Mouse (Mus musculus) brown adipose tissue, adult 24 weeks (tissue): ENCODE measurements around the gene Tmem69. TPM values are rescaled to one million over a fixed set of nuclear protein-coding genes. Genes with fewer than 3 reads are reported as not detected.

Source experiments
- H3K27ac ChIP-seq: fragments of 200-500 bp; replicated peaks from 2 replicates; pipeline ENCODE4 v1.5.1; 2012; ENCODE audit warnings: low read depth, mild to moderate bottlenecking, low read length
- H3K4me1 ChIP-seq: fragments of 200-500 bp; 2 replicates; pipeline ENCODE4 v1.6.1; 2012; ENCODE audit warnings: low read length, mixed read lengths; ENCODE audit not compliant: control insufficient read depth, insufficient read depth, insufficient read length
- H3K4me3 ChIP-seq: fragments of 200-500 bp; 2 replicates; pipeline ENCODE4 v1.5.1; 2012; ENCODE audit warnings: low read depth, mild to moderate bottlenecking, low read length, moderate library complexity; ENCODE audit not compliant: insufficient read depth
- polyA plus RNA-seq: library from polyadenylated mRNA; stranded (reverse); fragments of >200 nt; gene quantifications from 2 replicates; pipeline ENCODE4 v1.2.4, GENCODE M21; 2012; ENCODE audit not compliant: missing spikeins, insufficient read depth, insufficient read length

Gene Tmem69
- polyA plus RNA-seq, 1 experiment = 51.5 TPM

DNA sequence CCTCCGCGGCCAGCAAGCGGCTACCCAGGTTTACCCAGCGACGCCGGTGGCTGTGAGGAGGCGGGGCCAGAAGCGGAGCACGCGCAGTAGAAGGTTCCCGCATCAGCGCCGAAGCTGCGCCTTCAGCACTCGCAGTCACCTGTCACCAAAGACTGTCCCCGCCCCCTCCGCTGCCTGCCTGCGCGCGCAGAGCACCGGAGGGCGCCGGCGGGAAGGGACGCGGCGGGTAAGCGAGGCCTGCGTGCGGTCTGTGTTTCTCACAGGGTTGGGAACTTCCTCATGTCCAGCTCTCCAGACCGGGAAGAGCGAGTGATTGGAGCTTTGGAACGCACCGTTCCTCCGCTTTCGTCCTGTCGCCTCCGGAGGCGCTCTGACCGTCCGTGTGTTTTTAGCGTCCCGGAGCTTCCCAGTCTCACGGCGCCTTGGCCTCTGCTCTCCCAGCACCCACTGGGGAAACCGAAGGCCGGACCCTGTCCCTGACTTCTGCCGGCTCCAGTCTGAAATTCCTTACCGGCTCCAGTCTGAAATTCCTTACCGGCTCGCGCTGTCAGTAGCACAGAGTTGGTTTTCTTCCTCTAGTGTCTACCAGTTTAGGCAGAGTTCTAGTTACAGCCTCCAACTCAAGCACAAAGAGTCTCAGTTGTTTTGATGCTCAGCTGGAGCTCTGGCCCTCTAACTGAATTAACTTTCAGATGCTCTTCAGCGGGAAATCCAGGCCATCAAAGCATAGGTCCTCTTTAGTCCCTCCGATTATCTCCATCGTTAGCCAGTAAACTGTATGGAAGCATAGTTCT, 48.1 kb downstream of the Tmem69 start, which contains the start of gene Ipp:
TSS of gene Ipp (plus strand) at position 125 of the 794 bp plus-strand sequence.
- Histone ChIP-seq H3K4me3 (peak within 1 kb of the TSS; percentile 69), H3K4me1 (no peaks in the 10 kb centered on the region), H3K27ac (peak within 1 kb of the TSS; percentile 46)

DNA sequence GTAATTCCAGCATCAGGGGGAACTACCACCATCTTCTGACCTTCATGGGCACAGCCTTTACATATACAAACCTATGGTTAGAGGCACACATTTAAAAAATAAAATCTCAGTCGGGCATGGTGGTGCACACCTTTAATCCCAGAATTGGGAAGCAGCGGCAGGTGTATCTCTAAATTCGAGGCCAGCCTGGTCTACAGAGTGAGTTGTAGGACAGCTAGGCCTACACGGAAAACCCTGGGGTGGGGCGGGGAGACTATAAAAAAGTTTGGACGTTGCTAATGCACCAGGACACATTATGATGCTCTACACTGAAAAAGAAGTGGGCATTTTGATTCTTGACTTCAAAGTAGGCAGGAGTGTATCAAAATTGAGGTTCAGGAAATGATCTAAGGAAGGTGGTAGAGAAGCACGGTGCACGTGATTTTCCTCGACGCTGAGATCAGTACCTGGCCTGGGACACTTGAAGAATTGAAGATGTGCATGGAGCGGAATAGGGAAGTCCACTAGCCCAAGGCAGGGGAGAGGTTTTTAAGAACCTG, 48.8 kb downstream of the Tmem69 start:
- H3K27ac ChIP-seq = peak overlapping the region; percentile 26; the same call in 1 of the 2 replicates
- H3K4me1 ChIP-seq = no peaks in the 10 kb centered on the region
- peak overlapping the region; percentile 69 for H3K4me3 ChIP-seq

Other genes starting within 250 kb of the Tmem69 start
- 10.7 and 11.4 TPM in 2 replicates for gene Mast2, start 91.8 kb downstream of the Tmem69 start, polyA plus RNA-seq
- gene Ipp, start 48.4 kb downstream of the Tmem69 start, polyA plus RNA-seq = 7.8 and 8.1 TPM in 2 replicates
- 47.5 and 53.5 TPM in 2 replicates for gene Gpbp1l1, start 1.7 kb upstream of the Tmem69 start, polyA plus RNA-seq
- gene Ccdc17, start 40.7 kb upstream of the Tmem69 start, polyA plus RNA-seq = 2.7 and 4.5 TPM in 2 replicates
- gene Nasp, start 72.0 kb upstream of the Tmem69 start, polyA plus RNA-seq = 7.7 and 12.5 TPM in 2 replicates
- gene Akr1a1, start 95.7 kb upstream of the Tmem69 start, polyA plus RNA-seq = 444 and 532 TPM in 2 replicates
- 971 and 1,048 TPM in 2 replicates for gene Prdx1, start 129.6 kb upstream of the Tmem69 start, polyA plus RNA-seq
- 49.4 and 64.1 TPM in 2 replicates for gene Mmachc, start 152.5 kb upstream of the Tmem69 start, polyA plus RNA-seq
- 12.1 and 12.3 TPM in 2 replicates for gene Ccdc163, start 152.6 kb upstream of the Tmem69 start, polyA plus RNA-seq
- 1.7 and 6.7 TPM in 2 replicates for gene Tesk2, start 165.0 kb upstream of the Tmem69 start, polyA plus RNA-seq